Mouse (Mus musculus) layer of hippocampus, postnatal 36 days (tissue): ENCODE data around the gene Mybpc2. TPM values are rescaled to one million over a fixed set of nuclear protein-coding genes. Genes with fewer than 3 reads are reported as not detected.
A peak's percentile ranks its signal among the peaks of the same experiment; 100 is the strongest.

Experiments
- DNase-seq, 2 experiments: peaks; one replicate each; pipeline ENCODE4 v3.0.0; 2022
- total RNA-seq, 2 experiments: library from RNA; stranded (reverse); gene quantifications; 2 replicates each; pipeline ENCODE4 v1.2.3; 2021

Gene Mybpc2
- total RNA-seq, 2 experiments from 2014 or later, result 0.12 TPM; not detected in 1

GRCm38 (mm10) chr7:44543071-44543470, 18.6 kb upstream of the Mybpc2 start:
- no peak for DNase-seq

DNA sequence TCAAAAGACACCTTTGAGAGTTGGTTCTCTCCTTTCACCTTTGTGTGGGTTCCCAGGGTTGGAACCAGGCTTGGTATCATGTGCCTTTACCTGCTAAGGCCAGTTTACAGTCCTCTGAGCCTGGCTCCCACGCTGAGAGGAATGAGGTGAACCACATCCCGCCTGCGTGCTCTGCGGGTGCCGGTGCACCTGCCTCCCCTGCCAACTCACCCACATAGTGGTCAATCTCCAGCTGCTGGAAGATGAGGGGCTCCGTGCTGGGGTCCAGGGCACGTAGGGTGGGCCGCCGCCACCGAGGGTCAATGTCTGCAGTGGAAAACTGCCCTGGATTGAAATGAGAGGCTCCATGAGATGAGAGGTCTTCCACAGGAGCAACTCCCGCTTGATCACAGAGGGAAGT, 18.1 kb upstream of the Mybpc2 start:
- no peak for DNase-seq

DNA sequence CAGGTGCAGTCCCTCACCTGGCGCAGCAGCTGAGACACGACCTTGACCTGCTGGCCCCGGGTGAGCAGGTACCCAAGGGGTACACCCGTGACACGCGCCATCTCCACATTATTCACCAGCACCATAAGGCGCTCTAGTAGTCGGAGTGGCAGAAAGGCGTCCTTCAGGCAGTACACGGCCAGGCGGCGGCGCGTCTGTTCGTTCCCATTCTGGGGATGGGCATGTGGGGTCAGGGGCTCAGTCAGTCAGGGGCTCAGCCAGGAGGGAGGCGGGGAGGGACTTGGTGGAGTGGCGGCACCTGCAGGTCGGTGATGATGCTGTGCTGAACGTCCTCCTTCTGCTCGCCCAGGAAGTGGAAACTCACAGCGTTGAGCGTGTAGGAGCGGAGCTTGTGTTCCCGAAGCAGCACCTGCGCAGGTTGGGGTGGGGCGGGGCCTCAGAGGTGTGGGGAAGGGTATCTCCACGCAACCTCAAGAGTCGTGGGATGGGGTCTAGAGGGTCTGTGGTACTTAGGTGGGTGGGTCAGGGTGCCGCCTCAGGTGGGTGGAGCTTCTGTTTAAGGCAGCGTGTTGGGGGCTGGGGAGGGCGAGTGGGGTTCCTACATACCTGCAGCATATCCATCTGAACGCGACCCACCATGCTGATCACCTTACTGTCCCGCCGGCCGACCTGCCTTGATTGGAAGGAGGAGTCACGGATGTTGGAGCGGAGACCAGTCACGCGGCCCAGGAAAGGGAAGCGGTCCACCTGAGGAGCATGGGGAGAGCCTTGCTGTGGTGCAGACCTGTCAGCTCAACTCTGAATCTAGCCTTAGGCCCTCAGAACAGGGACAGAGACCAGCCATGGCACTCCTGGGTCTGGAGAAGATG, 14.5 kb upstream of the Mybpc2 start:
- DNase-seq, result no peak

DNA sequence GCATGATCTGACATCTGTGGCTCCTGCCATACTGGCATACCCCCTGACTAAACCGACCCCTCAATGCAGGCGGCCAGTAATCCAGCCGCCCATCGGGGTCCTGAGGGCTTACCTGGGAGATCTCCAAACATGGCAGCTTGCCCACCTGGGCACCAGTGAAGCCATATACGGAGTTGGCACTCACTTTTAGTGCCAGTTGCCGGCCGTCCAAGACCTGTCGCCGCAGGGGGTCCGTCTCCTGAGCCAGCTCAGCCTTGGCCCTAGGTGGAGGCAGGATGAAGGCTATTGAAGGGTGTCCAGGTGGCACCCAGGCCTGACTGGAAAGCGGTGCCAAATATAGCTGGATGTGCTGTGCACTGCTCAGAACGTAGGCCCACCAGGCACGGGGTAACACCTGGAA, 13.0 kb upstream of the Mybpc2 start:
- DNase-seq, result no peak

- no peak for DNase-seq
Observed at GRCm38 (mm10) chr7:44537009-44537408, 12.6 kb upstream of the Mybpc2 start.

DNA sequence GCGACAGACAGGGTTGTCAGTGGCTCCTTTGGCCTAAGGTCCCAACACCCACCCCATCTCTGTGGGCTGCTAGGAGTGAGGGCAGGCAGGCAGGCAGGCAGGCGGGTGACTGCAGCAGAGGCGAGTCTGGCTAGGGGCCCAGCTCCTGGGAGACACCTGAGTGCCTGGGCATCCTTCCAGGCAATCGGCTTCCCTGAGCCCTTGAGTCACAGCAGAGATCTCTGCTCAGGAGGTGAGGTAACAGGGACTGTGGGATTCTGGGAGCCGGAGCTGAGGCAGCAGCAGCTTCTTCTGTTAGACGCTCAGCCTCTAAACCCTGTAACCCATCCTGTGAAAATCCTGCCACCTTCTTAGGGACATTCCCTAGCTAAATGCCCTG, 12.1 kb upstream of the Mybpc2 start:
- DNase-seq, result no peak

GRCm38 (mm10) chr7:44535657-44536589, 11.5 kb upstream of the Mybpc2 start:
- DNase-seq, result no peak

- DNase-seq, result no peak
Observed at GRCm38 (mm10) chr7:44534656-44535441, 10.4 kb upstream of the Mybpc2 start.

DNA sequence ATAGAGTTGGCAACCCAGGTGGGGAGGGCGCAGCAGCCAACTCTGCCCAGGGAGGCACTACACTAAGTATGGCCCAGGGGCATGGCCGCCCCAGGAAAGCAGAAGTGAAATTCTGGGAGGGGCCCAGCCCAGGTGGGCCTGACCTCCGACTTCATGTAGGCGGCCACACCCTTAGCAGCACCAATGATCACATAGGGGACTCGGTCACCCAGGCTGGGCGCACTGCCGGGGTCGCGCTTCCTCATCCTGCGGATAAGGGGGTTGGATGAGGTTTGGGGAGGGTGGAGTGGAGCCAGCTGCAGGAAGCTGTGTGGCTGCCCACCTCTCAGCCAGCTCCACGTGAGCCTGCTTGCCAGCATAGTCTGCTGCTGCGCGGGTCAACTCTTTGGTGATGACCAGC, 9.8 kb upstream of the Mybpc2 start:
- DNase-seq, result no peak

DNA sequence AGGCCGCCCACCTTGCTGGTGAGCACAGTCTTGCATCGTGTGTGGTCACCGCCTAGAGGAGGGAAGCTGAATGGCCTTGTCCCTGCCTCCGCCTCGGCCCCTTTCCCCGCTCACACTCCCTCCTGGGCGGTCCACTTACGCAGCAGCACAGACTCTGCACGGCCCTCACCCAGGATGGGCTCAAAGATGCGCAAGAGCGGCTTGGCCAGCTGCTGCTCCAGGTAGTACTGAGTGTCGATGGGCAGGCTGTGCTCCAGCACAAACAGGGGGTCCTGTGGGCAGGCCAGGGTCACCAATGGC, 9.2 kb upstream of the Mybpc2 start:
- DNase-seq, result no peak

DNA sequence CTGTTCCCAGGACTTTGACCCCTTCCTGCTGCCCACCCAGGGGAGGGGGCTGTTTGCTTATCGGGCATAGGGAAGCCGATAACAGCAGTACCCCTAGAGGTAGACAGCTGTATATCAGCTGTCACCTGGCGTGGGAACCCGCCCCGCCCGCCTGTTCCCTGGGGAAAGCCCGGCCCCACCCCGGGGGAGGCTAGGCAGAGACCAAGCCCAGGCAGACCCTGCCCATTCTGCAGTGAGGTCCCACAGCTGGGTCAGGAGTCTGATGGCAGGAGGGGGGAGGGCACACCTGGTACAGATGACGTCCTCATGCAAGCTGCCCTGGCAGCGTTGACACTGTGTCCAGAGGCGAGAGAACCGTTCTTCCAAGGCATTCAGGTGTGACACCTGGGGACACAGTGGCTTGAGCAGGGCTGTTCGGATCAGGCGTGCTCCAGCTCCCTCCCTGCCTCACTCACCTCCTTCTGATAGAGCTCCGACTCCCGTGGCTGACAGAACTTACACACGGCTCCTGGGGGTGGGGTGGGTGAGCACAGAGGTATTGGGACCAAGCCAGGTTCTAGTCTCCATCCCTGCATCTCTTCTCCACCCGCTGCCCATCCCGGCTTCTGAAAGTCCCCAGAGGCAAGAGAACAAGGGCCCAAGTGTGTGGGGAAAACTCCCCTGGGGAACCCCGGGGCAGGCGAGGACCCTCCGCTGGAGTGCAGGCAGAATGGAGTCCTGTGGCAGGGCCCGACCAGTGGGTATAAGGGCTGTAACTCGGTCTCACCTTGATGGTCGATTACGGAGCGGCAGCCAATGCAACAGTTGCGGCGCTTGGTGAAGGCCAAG, 8.7 kb upstream of the Mybpc2 start:
- DNase-seq, result no peak

- no peak for DNase-seq
Observed at GRCm38 (mm10) chr7:44531946-44532732, 7.7 kb upstream of the Mybpc2 start, which contains the start of gene Spib. TSS of gene Spib (minus strand) at chr7:44532071.

DNA sequence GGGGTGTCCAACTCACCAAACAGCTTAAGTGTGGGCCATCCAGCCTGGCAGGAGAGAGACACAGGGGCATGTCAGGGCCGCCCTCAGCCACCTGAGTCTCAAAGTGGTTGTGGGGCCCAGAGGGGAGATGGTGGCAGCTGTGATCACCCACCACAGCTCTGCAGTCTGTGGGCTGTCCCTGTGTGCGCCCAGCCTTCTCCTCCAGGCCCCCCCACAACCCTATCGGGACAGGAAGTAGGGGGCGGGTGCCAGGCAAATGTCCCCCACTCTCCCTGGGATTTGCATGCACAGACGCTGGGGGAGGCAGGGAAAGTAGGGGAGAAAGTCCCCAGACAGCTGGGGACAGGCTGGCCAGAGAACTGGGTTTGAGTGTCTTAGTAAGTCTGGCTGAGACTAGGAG, 6.8 kb upstream of the Mybpc2 start:
- no peak for DNase-seq

DNA sequence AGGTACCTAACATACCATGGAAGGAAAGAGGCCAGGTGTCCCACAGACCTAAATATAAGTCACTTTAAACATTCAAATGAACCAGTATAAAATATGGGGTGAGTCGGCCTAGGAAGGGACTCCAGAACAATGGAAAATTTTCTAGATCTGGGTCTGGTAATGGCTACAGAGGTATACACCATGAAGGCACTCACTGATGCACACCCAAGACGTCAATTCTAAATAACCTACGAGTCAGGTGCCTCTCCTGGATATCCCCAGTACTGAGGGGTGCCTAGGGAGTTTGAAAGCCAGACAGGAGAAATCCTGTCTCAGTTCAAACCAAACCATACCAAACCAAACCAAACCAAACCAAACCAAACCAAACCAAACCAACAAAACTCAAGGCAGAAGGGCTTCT, 6.1 kb upstream of the Mybpc2 start:
- DNase-seq, result no peak

DNA sequence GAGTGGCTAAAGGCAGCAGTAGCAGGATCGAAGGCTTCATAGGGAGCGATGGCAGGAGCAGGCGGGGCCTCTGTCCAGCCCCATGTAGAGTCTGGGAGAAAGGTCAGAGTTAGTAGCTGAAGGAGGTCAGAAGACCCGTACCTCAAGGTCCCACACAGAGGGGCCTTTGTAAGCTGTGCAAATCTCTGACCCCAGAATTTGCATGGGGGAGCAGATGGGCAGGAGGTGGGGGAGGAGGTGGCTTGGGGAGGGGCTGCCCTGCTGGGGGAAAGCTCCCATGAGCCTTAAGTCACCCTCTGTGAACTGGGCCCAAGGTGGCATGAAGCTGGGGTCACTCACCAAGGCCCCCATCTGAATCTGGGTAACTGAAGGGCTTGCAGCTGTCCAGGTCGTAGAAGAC, 5.1 kb upstream of the Mybpc2 start:
- DNase-seq, result no peak

DNA sequence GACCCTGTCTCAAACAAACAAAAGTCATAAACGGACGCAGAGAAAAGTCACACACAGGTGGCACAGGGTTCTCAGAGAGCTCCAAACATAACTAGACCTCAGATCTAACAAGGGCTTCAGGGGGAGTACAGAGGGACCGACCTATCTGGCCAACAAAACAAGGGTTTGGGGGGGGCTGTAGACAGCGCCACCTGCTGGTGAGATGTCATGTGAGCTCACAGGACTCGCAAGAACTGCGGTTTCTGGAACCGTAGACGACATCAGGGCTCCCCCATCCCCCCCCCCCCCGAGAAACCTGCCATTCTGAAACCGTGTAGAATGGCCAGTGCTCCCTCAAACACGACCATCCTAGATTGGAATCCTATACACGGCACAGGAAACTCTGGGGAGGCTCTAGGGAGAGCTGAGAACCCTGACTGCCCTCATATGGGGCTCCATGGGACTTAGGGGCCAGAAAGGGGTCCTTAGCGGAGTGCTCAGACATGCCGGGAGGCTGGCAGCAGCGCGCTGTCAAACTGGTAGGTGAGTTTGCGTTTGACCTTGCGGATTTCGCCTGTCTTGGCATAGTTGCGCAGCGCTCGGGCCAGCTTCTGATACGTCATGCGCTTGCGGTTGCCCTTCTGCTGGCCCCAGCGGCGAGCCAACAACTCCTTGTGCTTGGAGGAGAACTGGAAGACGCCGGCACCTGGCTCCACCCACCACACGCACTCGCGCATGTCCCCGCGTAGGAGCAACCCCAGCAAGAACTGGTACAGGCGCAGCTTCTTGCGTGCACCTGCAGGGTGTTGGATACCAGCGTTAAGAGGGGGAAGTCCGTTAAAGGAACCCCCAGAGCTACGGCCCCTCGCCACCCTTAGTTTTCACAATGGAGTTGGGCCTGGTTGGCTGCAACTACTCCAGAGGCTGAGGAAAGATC, 3.3 kb upstream of the Mybpc2 start:
- DNase-seq, result peak; percentile 62

GRCm38 (mm10) chr7:44526414-44527154, 2.1 kb upstream of the Mybpc2 start:
- no peak for DNase-seq

DNA sequence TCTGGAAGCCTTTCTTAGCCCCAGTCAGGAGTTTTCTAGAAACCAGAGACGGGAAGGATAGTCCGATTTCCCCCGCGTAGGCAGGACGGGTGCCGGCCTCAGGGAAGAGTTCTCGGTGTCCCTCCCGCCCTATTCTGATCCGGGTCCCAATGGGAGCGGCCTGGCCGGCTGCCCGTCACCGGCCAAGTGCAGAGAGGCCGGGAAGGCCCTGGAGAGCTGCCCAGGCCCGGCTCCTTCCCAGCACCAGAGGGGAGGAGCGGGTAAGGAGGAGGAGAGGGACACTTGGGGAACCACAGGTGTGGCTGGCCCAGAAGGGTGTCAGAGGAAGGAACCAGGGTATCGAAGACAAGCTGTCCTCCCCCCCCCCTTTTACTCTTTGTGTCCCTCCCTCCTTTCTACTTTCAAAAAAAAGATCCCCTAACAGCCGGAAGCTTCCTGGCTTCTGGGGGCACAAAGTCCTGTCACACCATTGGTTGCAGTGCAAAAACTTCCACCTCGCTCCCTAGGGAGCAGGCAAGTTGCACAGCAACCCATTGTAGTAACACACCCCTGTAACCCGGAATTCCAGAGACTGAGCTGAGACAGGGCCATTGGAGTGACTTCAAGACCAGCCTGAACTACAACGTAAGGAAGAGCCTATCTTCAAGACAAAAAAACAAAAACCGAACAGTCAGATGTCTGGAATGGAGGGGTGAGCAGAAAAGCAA, 823 bp upstream of the Mybpc2 start:
- peak in 1 of 2 experiments; percentile 63 for DNase-seq

DNA sequence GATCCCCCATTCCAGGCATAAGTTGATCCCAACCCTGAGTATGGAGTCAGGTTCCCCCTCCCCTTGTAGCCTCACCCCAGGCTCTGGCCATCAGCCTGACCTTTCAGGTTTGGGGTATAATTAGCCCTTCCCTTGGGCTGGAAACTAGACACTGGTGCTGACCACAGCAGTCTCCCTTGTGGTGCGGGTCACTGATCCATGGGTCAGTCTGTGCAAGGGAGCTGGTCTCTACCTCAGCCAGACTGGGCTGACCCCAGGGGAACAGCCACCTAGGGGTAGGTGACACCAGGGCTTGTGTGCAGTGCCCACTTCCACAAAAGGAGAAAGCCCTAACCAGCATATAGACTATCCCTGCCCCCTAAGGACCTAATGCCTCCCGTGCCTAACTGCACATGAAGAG, 1.4 kb downstream of the Mybpc2 start:
- no peak for DNase-seq
